Mouse (Mus musculus): Measurements from ENCODE around the gene Gpr88.

- no peak for TF ChIP-seq EP300 (IDR thresholded peaks at IDR 0.05; ENCODE audit: low read depth)
- no peak for TF ChIP-seq CTCF (IDR thresholded peaks at IDR 0.05; ENCODE audit: low read depth)
Observed at GRCm38 (mm10) chr3:116290041-116290815, 36.9 kb upstream of the Gpr88 start.
